Mouse (Mus musculus) NIH3T3 (cell line): ENCODE results near the gene Btbd19.
A peak's percentile ranks its signal among the peaks of the same experiment; 100 is the strongest.

Source experiments
- DNase-seq: peaks from one replicate; pipeline ENCODE4 v3.0.0-alpha.2; 2012; ENCODE audit warnings: low read depth

Btbd19 gene

GRCm38 (mm10) chr4:117133817-117134600 lies 8.5 kb upstream of the Btbd19 start, which contains the start of gene Plk3:
TSS of gene Plk3 (minus strand) at chr4:117133963.
- peak; percentile 99 for DNase-seq

DNA sequence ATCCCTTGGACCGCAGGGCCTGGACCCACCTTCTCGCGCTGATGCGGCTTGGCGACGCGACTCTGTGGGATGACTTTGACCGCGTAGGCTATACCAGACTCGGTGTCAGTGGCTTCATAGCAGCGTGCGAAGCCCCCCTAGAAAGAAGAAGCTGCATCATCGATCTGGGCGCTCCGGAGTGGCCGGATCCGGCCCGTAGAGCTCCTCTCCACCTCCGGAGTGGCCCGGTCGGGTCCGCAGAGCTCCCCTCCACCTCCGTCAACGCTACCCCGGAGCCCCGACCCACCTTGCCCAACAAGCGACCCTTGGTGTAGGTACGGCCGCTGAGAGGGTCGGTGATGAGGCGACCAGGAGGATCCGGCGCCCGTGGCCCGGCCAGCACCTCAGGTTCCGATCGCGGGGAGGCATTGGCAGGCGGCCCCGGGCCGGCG lies 7.9 kb upstream of the Btbd19 start:
- peak; percentile 42 for DNase-seq

DNA sequence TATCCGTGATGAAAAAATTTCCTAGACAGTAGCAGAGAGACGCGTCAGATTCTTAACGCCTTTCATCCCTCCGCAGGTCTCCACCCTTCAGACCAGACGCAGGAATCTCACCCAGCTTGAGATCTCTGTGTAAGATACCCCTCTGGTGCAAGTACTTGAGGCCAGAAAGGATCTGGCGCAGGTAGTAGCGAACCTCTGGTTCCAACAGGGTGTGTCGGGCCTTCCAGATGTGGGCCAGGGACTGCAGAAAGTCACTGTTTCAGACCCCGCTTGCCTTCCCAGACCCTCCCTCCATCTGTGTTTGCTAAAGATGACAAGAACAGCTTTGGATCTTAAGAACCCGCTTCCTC lies 7.2 kb upstream of the Btbd19 start:
- no peak for DNase-seq

GRCm38 (mm10) chr4:117131890-117132793 lies 6.6 kb upstream of the Btbd19 start:
- DNase-seq: no peak

DNA sequence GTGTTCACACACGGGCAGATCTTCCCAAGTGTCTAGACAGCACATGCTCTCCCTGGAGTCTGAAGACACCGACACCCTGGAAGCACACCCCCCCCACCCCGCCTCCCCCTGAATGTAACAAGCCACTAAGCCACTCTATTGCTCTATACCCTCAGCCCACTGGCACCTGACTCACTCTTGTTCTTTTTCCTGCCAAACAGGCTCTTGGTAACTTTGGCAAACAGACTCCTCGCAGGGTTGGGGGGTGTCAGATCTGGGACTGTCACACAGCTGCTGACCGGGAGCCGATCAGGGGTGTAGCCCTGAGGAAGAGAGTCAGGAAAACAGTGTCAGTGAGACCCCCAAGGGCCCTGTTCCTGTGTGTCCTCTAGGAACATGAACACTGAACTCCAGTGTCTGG lies 5.7 kb upstream of the Btbd19 start:
- DNase-seq: no peak

DNA sequence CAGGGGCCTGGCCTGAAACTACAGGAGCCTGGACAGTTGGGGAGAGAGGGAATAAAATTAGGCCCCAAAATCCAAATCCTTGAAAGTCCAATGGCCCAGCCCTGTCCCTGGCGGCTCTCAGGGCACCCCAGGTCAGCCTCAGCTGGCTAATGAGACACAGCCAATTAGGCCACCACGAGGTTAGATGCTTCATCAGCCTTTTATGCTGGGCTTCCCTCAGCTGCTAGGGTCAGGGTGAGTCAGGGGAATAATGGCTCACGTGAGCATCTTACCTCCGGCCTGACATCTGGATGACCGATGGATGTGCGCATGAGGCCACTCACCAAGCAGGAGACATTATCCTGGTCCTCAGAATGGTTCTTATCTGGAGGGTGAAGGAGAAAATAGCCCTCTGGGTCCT lies 5.3 kb upstream of the Btbd19 start:
- DNase-seq: no peak

GRCm38 (mm10) chr4:117127991-117128686 lies 2.6 kb upstream of the Btbd19 start:
- DNase-seq: no peak

GRCm38 (mm10) chr4:117126675-117127290 lies 1.3 kb upstream of the Btbd19 start, which contains the start of gene Tctex1d4:
TSS of gene Tctex1d4 (plus strand) at chr4:117126794.
- peak; percentile 70 for DNase-seq

DNA sequence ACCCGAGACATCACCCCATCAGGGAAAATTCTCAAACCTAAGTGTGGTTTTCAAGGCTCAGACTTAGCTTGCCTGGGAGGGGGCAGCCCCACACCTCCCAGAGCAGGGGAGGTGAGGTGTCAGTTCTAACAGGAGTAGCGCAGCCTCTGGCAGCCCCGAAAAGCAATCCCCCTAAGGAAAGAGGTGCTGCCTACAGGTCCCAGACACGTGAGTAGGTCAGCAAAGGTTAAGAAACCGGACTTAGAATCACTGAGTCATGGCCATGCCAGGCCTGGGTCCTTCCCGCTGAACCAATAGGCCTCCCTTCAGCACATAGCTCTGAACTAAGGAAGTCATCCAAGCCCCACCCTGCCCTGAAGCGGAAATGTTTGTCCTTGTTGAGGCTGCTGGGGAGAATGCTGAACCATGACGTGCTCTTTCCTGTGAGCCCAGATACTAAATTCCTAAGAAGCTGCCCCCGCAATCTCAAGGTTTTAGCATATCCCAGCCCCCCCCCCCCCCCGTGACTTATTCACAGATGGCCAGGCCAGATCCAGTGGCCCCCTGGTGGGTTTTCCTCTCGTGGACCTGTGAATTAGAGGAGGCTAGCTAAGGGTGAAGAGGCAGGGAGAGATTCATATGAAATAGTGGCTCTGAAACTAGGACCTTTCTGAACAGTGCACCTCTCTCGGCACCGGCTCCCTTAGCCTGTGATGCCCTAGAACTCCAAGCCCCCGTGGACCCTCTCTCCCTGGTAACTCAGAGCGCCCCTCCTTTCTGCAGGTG lies 567 bp upstream of the Btbd19 start:
- peak; percentile 97 for DNase-seq

- DNase-seq: peak; percentile 76
These were observed 792 bp downstream of the Btbd19 start for GRCm38 (mm10) chr4:117124518-117125347.

GRCm38 (mm10) chr4:117124218-117124517 lies 1.4 kb downstream of the Btbd19 start:
- no peak for DNase-seq

- no peak for DNase-seq
These were observed 1.8 kb downstream of the Btbd19 start for GRCm38 (mm10) chr4:117123546-117124217.

GRCm38 (mm10) chr4:117122209-117122608 lies 3.3 kb downstream of the Btbd19 start:
- DNase-seq: no peak

- peak; percentile 100 for DNase-seq
These were observed 4.8 kb downstream of the Btbd19 start for GRCm38 (mm10) chr4:117120445-117121414.

DNA sequence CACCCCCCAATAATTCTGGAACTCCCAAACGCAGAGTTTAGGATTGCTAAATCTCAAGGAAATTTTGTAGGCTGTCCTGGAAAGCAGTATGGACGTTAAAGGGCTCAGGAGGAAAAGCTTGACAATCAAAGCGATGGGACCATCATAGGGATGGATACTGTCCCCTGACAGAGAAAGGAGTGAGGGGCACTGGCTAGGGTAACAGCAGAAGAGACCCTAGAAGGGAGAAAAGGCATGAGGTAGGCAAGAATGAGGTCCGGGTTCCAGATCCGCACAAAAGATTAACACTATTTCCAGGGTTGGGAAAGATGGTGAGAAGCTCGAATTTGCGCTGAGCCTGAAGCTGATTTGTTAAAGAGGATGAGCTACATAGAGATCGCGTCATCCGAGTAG lies 5.5 kb downstream of the Btbd19 start:
- no peak for DNase-seq

DNA sequence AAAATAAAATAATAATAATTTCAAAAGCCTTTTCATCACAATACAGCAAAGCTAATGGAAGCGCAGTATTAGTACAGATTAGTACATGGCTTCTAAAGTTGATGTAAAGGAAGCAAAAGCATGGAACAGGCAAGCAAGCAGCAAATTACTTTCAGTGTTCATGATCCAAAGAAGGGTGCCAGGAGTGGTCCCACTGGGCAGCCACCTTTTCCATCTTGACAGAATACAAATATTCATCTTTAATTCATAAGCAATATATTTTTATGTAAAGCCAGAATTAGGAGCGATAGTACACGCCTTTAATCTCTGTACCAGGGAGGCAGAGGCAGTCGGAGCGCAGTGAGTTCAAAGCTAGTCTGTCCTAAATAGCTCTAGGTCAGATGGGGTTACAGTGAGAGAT lies 5.9 kb downstream of the Btbd19 start:
- DNase-seq: no peak

- DNase-seq: peak; percentile 43
These were observed 7.6 kb downstream of the Btbd19 start for GRCm38 (mm10) chr4:117117931-117118330.

GRCm38 (mm10) chr4:117115592-117115991 lies 9.9 kb downstream of the Btbd19 start:
- no peak for DNase-seq

- DNase-seq: no peak
These were observed 12.3 kb downstream of the Btbd19 start for GRCm38 (mm10) chr4:117113237-117113636.
